Mouse (Mus musculus): ENCODE data around the gene Clcn3. TPM values are rescaled to one million over a fixed set of nuclear protein-coding genes. Genes with fewer than 3 reads are reported as not detected.
A peak's percentile ranks its signal among the peaks of the same experiment; 100 is the strongest.

The Clcn3 gene
- polyA plus RNA-seq, 1 experiment from 2014 or later: 37.5 TPM

- H3K4me3 ChIP-seq (replicated peaks): no peak overlapping the region
- H3K9me3 ChIP-seq (replicated peaks): no peaks in the 10 kb centered on the region
- H3K4me2 ChIP-seq: no peak overlapping the region
- no peak for ATAC-seq (ENCODE audit: insufficient read depth)
- no peak overlapping the region for H3K9ac ChIP-seq
- H3K4me1 ChIP-seq (replicated peaks): peaks cover 10% of the 10 kb centered on the region
- WGBS (ENCODE audit: insufficient replicate concordance): 69% methylated on average over 9 of the region's 9 CpGs
- H3K36me3 ChIP-seq (replicated peaks): peaks cover 72% of the 10 kb centered on the region
- H3K27ac ChIP-seq (replicated peaks): no peak overlapping the region
- no peaks in the 10 kb centered on the region for H3K27me3 ChIP-seq
Observed at GRCm38 (mm10) chr8:60900147-60900546, 83.0 kb downstream of the Clcn3 start.

- Histone ChIP-seq H3K4me2 (peak overlapping the region; percentile 25; the same call in 1 of the 2 replicates), H3K27ac (replicated peaks) (peak overlapping the region; percentile 26), H3K4me3 (replicated peaks) (no peak overlapping the region), H3K4me1 (replicated peaks) (peaks cover 39% of the 10 kb centered on the region), H3K9me3 (replicated peaks) (no peaks in the 10 kb centered on the region), H3K36me3 (replicated peaks) (peaks cover 66% of the 10 kb centered on the region), H3K9ac (no peak overlapping the region), H3K27me3 (no peaks in the 10 kb centered on the region)
- WGBS (ENCODE audit: insufficient replicate concordance): 42% methylated on average over 6 of the region's 6 CpGs
- ATAC-seq (ENCODE audit: insufficient read depth): peak; percentile 74
Observed at GRCm38 (mm10) chr8:60895878-60896277, 87.2 kb downstream of the Clcn3 start.

- H3K36me3 ChIP-seq (replicated peaks): peaks cover 30% of the 10 kb centered on the region
- H3K27me3 ChIP-seq: no peaks in the 10 kb centered on the region
- peak overlapping the region; percentile 82 for H3K4me3 ChIP-seq (replicated peaks)
- peak overlapping the region; percentile 72; the same call in 1 of the 2 replicates for H3K9ac ChIP-seq
- peak overlapping the region; percentile 83 for H3K4me2 ChIP-seq
- no peak overlapping the region for H3K27ac ChIP-seq (replicated peaks)
- peaks cover 45% of the 10 kb centered on the region for H3K4me1 ChIP-seq (replicated peaks)
- H3K9me3 ChIP-seq (replicated peaks): no peaks in the 10 kb centered on the region
- 73% methylated on average over 4 of the region's 4 CpGs for WGBS (ENCODE audit: insufficient replicate concordance)
- no peak for ATAC-seq (ENCODE audit: insufficient read depth)
Observed at GRCm38 (mm10) chr8:60891757-60892156, 91.3 kb downstream of the Clcn3 start.

DNA sequence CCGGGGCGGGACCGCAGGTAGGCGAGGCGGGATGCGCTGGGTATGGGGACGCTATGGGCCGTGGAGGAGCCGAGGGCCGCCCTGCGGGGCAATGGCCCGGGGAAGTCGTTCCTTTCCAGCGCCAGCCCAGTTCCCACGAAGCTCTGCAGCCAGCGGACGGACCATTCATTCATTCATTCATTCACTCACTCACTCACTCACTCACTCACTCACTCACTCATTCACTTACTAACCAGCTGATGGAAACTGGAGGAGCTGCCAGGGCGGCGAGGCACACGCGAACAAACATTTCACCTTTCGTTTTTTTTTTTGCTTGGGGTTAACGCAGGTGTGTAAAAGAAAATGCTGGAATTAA, 92.6 kb downstream of the Clcn3 start:
- Histone ChIP-seq H3K4me1 (replicated peaks) (peaks cover 38% of the 10 kb centered on the region), H3K9me3 (replicated peaks) (no peaks in the 10 kb centered on the region), H3K4me2 (peak overlapping the region; percentile 83), H3K27ac (replicated peaks) (peak overlapping the region; percentile 74), H3K27me3 (no peaks in the 10 kb centered on the region), H3K9ac (peak overlapping the region; percentile 72), H3K4me3 (replicated peaks) (peak overlapping the region; percentile 82), H3K36me3 (replicated peaks) (peaks cover 27% of the 10 kb centered on the region)
- ATAC-seq (ENCODE audit: insufficient read depth): no peak
- under 1% methylated on average over 23 of the region's 23 CpGs for WGBS (ENCODE audit: insufficient replicate concordance)

- Histone ChIP-seq H3K27ac (replicated peaks) (peak within 1 kb of the TSS; percentile 74), H3K9me3 (replicated peaks) (no peaks in the 10 kb centered on the region), H3K27me3 (no peaks in the 10 kb centered on the region), H3K36me3 (replicated peaks) (peaks cover 22% of the 10 kb centered on the region), H3K4me3 (replicated peaks) (peak within 1 kb of the TSS; percentile 82), H3K4me1 (replicated peaks) (peaks cover 33% of the 10 kb centered on the region), H3K4me2 (peak within 1 kb of the TSS; percentile 83), H3K9ac (peak within 1 kb of the TSS; percentile 72)
- ATAC-seq (ENCODE audit: insufficient read depth): peak; percentile 99
- WGBS (ENCODE audit: insufficient replicate concordance): 2% methylated on average over 43 of the region's 43 CpGs
Observed at GRCm38 (mm10) chr8:60889843-60890519, 93.1 kb downstream of the Clcn3 start, which contains the start of gene Hpf1. Hpf1 (plus strand) TSS chr8:60890418.

DNA sequence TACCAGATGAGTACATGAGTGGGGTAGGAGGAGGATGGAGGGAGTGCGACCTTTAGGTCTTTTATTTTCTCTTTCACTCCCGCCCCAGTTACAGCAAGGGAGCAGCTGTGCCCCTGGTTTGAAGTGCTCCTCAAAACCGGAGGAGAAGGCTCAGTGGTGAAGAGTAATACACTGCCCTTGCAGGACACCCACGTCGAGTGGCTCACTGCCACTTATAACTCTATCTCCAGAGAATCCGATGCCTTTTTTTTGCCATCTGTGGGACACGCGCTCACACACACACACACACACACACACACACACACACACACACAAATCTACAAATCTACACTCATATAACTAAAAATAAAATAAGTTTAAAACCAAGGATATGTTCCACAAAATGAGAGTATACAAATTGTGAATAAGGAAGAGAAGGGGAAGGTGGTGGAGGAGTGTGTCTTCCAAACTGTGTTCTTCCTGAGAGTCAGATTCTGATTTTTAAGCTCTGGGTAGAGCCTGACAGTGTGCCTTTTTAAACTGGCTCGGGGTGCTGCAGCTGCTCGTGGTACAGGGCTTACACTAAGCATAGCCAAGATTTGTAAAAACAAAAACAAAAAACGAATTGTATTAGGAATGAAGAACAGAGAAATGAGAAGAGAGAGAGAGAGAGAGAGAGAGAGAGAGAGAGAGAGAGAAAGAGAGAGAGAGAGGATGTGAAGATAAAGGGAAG, 93.8 kb downstream of the Clcn3 start:
- WGBS (ENCODE audit: insufficient replicate concordance): 70% methylated on average over 11 of the region's 11 CpGs
- ATAC-seq (ENCODE audit: insufficient read depth): no peak
- no peaks in the 10 kb centered on the region for H3K9me3 ChIP-seq (replicated peaks)
- H3K4me3 ChIP-seq (replicated peaks): peak overlapping the region; percentile 82
- H3K9ac ChIP-seq: no peak overlapping the region
- H3K4me2 ChIP-seq: peak overlapping the region; percentile 83
- no peaks in the 10 kb centered on the region for H3K27me3 ChIP-seq
- no peak overlapping the region for H3K27ac ChIP-seq (replicated peaks)
- H3K36me3 ChIP-seq (replicated peaks): peaks cover 18% of the 10 kb centered on the region
- peaks cover 31% of the 10 kb centered on the region for H3K4me1 ChIP-seq (replicated peaks)

- Histone ChIP-seq H3K27ac (replicated peaks) (no peak overlapping the region), H3K9ac (no peak overlapping the region), H3K4me1 (replicated peaks) (peaks cover 14% of the 10 kb centered on the region), H3K4me3 (replicated peaks) (no peak overlapping the region), H3K27me3 (no peaks in the 10 kb centered on the region), H3K36me3 (replicated peaks) (peaks cover 4% of the 10 kb centered on the region; the same call in 1 of the 2 replicates), H3K9me3 (replicated peaks) (no peaks in the 10 kb centered on the region), H3K4me2 (no peak overlapping the region)
- WGBS (ENCODE audit: insufficient replicate concordance): 58% methylated on average over 6 of the region's 6 CpGs
- ATAC-seq (ENCODE audit: insufficient read depth): no peak
Observed at GRCm38 (mm10) chr8:60886736-60887135, 96.4 kb downstream of the Clcn3 start.

GRCm38 (mm10) chr8:60883419-60884137, 99.5 kb downstream of the Clcn3 start:
- H3K9ac ChIP-seq: no peak overlapping the region
- no peaks in the 10 kb centered on the region for H3K27me3 ChIP-seq
- no peak for ATAC-seq (ENCODE audit: insufficient read depth)
- no peak overlapping the region for H3K27ac ChIP-seq (replicated peaks)
- H3K4me3 ChIP-seq (replicated peaks): no peak overlapping the region
- 21% methylated on average over 4 of the region's 4 CpGs for WGBS (ENCODE audit: insufficient replicate concordance)
- peaks cover 1% of the 10 kb centered on the region; the same call in 1 of the 2 replicates for H3K4me1 ChIP-seq (replicated peaks)
- H3K36me3 ChIP-seq (replicated peaks): no peaks in the 10 kb centered on the region
- no peak overlapping the region for H3K4me2 ChIP-seq
- H3K9me3 ChIP-seq (replicated peaks): no peaks in the 10 kb centered on the region

DNA sequence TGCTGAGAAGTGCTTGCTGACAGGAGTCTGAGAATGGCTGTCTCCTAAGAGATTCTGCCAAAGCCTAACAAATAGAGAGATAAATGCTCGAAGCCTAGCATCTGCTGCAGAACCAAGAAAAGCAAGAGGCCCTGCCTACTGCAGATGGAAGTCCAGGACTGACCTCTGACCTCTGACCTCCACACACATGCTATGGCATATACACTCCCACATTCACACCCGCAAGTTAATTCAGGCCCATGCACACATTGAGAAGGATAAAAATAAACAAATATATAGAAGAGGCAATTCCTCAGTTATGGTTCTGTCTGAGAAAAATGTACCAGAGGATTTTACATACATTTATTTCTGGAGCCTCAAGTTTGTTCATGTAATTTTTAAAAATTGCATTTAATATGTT, 104.5 kb downstream of the Clcn3 start:
- H3K36me3 ChIP-seq (replicated peaks): no peaks in the 10 kb centered on the region
- H3K9ac ChIP-seq: no peak overlapping the region
- H3K27ac ChIP-seq (replicated peaks): no peak overlapping the region
- 57% methylated on average over 2 of the region's 2 CpGs for WGBS (ENCODE audit: insufficient replicate concordance)
- peaks cover 5% of the 10 kb centered on the region for H3K4me1 ChIP-seq (replicated peaks)
- H3K27me3 ChIP-seq: no peaks in the 10 kb centered on the region
- ATAC-seq (ENCODE audit: insufficient read depth): no peak
- no peak overlapping the region for H3K4me3 ChIP-seq (replicated peaks)
- H3K9me3 ChIP-seq (replicated peaks): no peaks in the 10 kb centered on the region
- no peak overlapping the region for H3K4me2 ChIP-seq

GRCm38 (mm10) chr8:60870231-60871193, 112.6 kb downstream of the Clcn3 start:
- no peak for ATAC-seq (ENCODE audit: insufficient read depth)
- Histone ChIP-seq H3K9me3 (replicated peaks) (no peaks in the 10 kb centered on the region), H3K4me1 (replicated peaks) (no peaks in the 10 kb centered on the region), H3K9ac (no peak overlapping the region), H3K27ac (replicated peaks) (no peak overlapping the region), H3K36me3 (replicated peaks) (no peaks in the 10 kb centered on the region), H3K4me2 (no peak overlapping the region), H3K4me3 (replicated peaks) (no peak overlapping the region), H3K27me3 (no peaks in the 10 kb centered on the region; the same call in 1 of the 2 replicates)
- 70% methylated on average over 13 of the region's 13 CpGs for WGBS (ENCODE audit: insufficient replicate concordance)

All from liver, embryonic 15.5 days (tissue).